ENCODE assay signal across 9 mouse cellular contexts in the genomic region with DNA sequence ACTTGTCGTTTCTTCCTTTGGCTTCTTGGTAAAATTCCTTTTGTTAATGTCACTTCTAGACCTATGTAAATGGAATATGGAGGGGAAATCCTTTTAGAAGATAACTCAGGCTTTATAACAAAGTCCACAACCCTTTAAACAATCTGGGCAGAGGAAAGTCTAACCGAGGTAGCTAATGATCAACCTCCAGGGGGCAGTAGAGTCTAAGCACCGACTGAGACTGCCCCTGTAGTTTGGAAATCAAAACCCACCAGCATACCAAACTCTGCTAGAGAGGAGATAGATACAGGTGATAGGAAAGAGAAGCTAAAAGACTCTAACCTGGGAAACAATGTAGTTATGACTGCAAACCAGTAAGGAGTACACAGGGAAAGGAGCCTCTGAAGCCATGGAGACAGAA.
DNase-seq lines count a peak whose midpoint lies in the region; ATAC-seq and TF ChIP-seq lines count a peak whose summit lies in the region.
"Had no signal": no experiment of that assay in that cellular context is flagged by ENCODE, and none has a peak within 500 bp of the region (broad histone marks: within the 10 kb centered on the region; RNA-seq: fewer than 3 reads in every experiment).

No protein-coding gene starts in this region.

- H3K9me3 ChIP-seq in intestine, embryonic 14.5 days (ENCODE audit: control insufficient read depth, low read length), result no peaks in the 10 kb centered on the region
- no peaks in the 10 kb centered on the region for H3K9me3 ChIP-seq in intestine, embryonic 15.5 days
- H3K9me3 ChIP-seq: embryonic facial prominence, embryonic 15.5 days had no signal

- DNase-seq in intestine, embryonic 14.5 days (ENCODE audit: low spot score), result peak; percentile 53
- DNase-seq in CD4-positive helper T cell, adult 2 months (ENCODE audit: low read depth, low spot score), result peak; percentile 24
- peak; percentile 21 for DNase-seq in Muller cell, postnatal 12 days (ENCODE audit: inconsistent ontology term)
- peak; percentile 14 for DNase-seq in liver, adult 2 months (ENCODE audit: extremely low read depth, low read depth, low spot score)
- peak; percentile 37 for DNase-seq in right cerebral cortex, postnatal 4 days
- DNase-seq in ovary, postnatal 10 days (ENCODE audit: low spot score), result no peak

- H3K4me3 ChIP-seq in intestine, embryonic 14.5 days (ENCODE audit: low read depth, low read length), result no peak overlapping the region
- H3K4me3 ChIP-seq in intestine, embryonic 15.5 days (replicated peaks), result no peak overlapping the region
- H3K4me3 ChIP-seq in liver, adult 2 months (ENCODE audit: insufficient read depth, low read depth, low read length), result no peak overlapping the region
- H3K4me3 ChIP-seq: embryonic facial prominence, embryonic 15.5 days had no signal

- no peak for ATAC-seq in intestine, embryonic 14.5 days (replicated peaks; ENCODE audit: low FRiP score, low TSS enrichment, low read depth)
- no peak for ATAC-seq in intestine, embryonic 15.5 days
- ATAC-seq in erythroid progenitor cell, adult 5-6 weeks (replicated peaks; ENCODE audit: low FRiP score, poor library complexity, severe bottlenecking), result 0 out of 2 replicates have a peak, but pooled peaks have one; percentile 46

- H3K4me2 ChIP-seq in intestine, embryonic 14.5 days (ENCODE audit: low read length), result no peak overlapping the region
- H3K4me2 ChIP-seq in intestine, embryonic 15.5 days (replicated peaks), result no peak overlapping the region
- H3K4me2 ChIP-seq: embryonic facial prominence, embryonic 15.5 days had no signal

- 14% methylated on average over 3 of the region's 3 CpGs for WGBS in intestine, embryonic 14.5 days
- whole genome bisulfite sequencing in intestine, embryonic 15.5 days, result 13% methylated on average over 3 of the region's 3 CpGs
- WGBS in liver, adult 2 months, result 5% methylated on average over 3 of the region's 3 CpGs

- H3K36me3 ChIP-seq in intestine, embryonic 14.5 days (ENCODE audit: control insufficient read depth, insufficient read depth, low read length), result no peaks in the 10 kb centered on the region
- no peaks in the 10 kb centered on the region for H3K36me3 ChIP-seq in intestine, embryonic 15.5 days
- H3K36me3 ChIP-seq in liver, adult 2 months (ENCODE audit: control insufficient read depth, insufficient read depth, low read length), result no peaks in the 10 kb centered on the region
- H3K36me3 ChIP-seq: embryonic facial prominence, embryonic 15.5 days had no signal

- H3K27ac ChIP-seq in intestine, embryonic 14.5 days (ENCODE audit: low read depth), result no peak overlapping the region
- H3K27ac ChIP-seq in intestine, embryonic 15.5 days, result no peak overlapping the region
- no peak overlapping the region for H3K27ac ChIP-seq in liver, adult 2 months (replicated peaks; ENCODE audit: insufficient read depth, low read depth, low read length)
- H3K27ac ChIP-seq: embryonic facial prominence, embryonic 15.5 days had no signal

- peak; percentile 46; the same call in 1 of the 2 replicates for TF ChIP-seq CTCF in liver, adult 2 months (IDR thresholded peaks at IDR 0.05; ENCODE audit: low read depth, low read length)

- H3K9ac ChIP-seq in intestine, embryonic 14.5 days (ENCODE audit: low read length), result no peak overlapping the region
- no peak overlapping the region for H3K9ac ChIP-seq in intestine, embryonic 15.5 days
- H3K9ac ChIP-seq in liver, adult 2 months (ENCODE audit: low read depth, low read length), result no peak overlapping the region
- H3K9ac ChIP-seq: embryonic facial prominence, embryonic 15.5 days had no signal

- TF ChIP-seq POLR2A in liver, adult 2 months (IDR thresholded peaks at IDR 0.05; ENCODE audit: extremely low read depth, insufficient read depth, low read length), result no peak

- no peaks in the 10 kb centered on the region for H3K4me1 ChIP-seq in intestine, embryonic 14.5 days (replicated peaks; ENCODE audit: control insufficient read depth, insufficient read depth, low read length)
- H3K4me1 ChIP-seq in intestine, embryonic 15.5 days (replicated peaks), result no peaks in the 10 kb centered on the region
- no peaks in the 10 kb centered on the region for H3K4me1 ChIP-seq in liver, adult 2 months (ENCODE audit: control insufficient read depth, insufficient read depth, low read length)
- H3K4me1 ChIP-seq: embryonic facial prominence, embryonic 15.5 days had no signal

- no peaks in the 10 kb centered on the region for H3K27me3 ChIP-seq in intestine, embryonic 14.5 days (replicated peaks; ENCODE audit: control insufficient read depth, insufficient read depth, low read length)
- no peaks in the 10 kb centered on the region for H3K27me3 ChIP-seq in intestine, embryonic 15.5 days (replicated peaks)
- H3K27me3 ChIP-seq in liver, adult 2 months (ENCODE audit: control insufficient read depth, insufficient read depth, low read length), result peaks cover 2% of the 10 kb centered on the region; the same call in 1 of the 2 replicates
- H3K27me3 ChIP-seq: embryonic facial prominence, embryonic 15.5 days had no signal

- no peaks in the 10 kb centered on the region for H3K79me2 ChIP-seq in liver, adult 2 months (ENCODE audit: control insufficient read depth, insufficient read depth, low read length)
